Mouse (Mus musculus) cerebellum, adult 2 months (tissue): ENCODE measurements around the gene Gpsm2.
"Not testable (repeated sequence)": the region's sequence is repeated elsewhere in the genome, so short reads cannot be mapped to it uniquely, and the experiment has no call there.

ENCODE experiments used
- CTCF ChIP-seq: fragments of 200-500 bp; IDR thresholded peaks from 2 replicates; pipeline ENCODE4 v1.5.1; 2011; ENCODE audit warnings: low read depth, mild to moderate bottlenecking, control low read depth, low read length, moderate library complexity, borderline replicate concordance; ENCODE audit not compliant: insufficient read depth
- POLR2A ChIP-seq: fragments of 200-500 bp; IDR thresholded peaks from 2 replicates; pipeline ENCODE4 v1.6.1; 2011; ENCODE audit warnings: low read length, control low read depth, borderline replicate concordance; ENCODE audit not compliant: insufficient read depth

DNA sequence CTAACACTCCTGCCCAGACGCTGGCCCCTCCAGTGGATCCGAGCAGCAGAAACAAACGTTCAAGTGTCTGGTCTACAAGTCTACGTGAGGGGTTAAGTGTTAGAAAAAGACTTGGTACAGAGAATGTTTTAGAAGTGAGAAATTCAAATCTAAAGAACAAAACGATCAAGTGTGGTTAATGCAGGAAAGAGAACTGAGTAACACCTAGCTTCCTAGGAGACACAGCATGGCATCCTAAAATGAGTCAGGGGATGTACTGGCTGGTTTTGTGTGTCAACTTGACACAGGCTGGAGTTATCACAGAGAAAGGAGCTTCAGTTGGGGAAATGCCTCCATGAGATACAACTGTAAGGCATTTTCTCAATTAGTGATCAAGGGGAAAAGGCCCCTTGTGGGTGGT lies 38.5 kb downstream of the Gpsm2 start:
- not testable (repeated sequence) for TF ChIP-seq CTCF, POLR2A
